Mouse (Mus musculus): ENCODE measurements around the gene Rfng. TPM values are rescaled to one million over a fixed set of nuclear protein-coding genes. Genes with fewer than 3 reads are reported as not detected.
"Not testable (repeated sequence)": the region's sequence is repeated elsewhere in the genome, so short reads cannot be mapped to it uniquely, and the experiment has no call there.

Rfng gene
- 10 to 100 TPM; 57.1 to 59.9 TPM for total RNA-seq (2021)
- long read RNA-seq, transcript Rfng-202 (6 exons, 2,467 nt): minor isoform, 10 of 84 reads
- long read RNA-seq, transcript Rfng-201 (8 exons, 2,118 nt): major isoform, 22 of 84 reads
- long read RNA-seq, partial matches to known transcripts: 8 of 84 reads
- long read RNA-seq, other reads (novel, unspliced or antisense): 44 of 84 reads

DNA sequence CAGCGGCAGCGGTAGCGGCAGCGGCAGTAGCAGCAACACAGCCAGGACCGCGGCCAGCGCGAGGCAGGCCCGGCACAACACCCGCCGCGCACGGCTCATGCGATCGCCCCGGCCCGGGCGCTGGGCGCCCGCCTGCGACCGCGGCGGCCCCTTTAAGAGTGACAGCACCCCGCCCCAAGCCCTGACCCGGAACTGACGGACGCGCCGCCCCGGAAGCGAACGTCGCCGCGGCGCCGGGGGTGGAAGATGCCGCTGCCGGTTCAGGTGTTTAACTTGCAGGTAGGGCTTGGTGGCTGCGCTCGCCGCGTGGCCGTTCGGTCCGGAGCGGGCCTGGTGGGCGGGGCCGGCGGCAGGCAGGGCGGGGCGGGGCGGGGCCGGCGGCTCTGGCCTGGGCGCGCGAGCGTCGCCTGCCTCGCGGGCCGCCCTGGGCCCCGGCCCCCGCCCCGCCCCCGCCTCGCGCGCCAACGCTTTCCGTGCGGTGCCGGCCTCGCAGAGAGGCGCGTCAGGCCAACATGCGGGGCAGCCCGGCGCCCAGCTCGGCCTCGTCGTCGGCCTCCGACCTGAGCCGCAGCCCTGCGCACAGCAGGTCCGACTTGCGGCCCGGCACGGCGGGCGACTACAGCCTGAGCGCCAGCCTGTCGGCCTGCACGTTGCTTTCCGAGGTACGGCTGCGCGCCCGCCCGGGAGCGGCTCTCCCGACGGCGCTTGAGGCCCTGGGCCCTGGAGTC, at the start of gene Rfng, which contains the start of gene Gps1:
Gene Rfng, minus strand, starts transcription at position 144 of the 728 bp plus-strand sequence.
Gene Gps1, plus strand, starts transcription at position 209 of the 728 bp plus-strand sequence.
- DNase-seq (ENCODE audit: low spot score in 2 of 2): peak; percentile 64 to 81

GRCm38 (mm10) chr11:120832962-120833361, 49.0 kb upstream of the Rfng start:
- DNase-seq (ENCODE audit: low spot score in 2 of 2): not testable (repeated sequence)

GRCm38 (mm10) chr11:120831659-120832440, 47.8 kb upstream of the Rfng start:
- DNase-seq (ENCODE audit: low spot score in 2 of 2): no peak

DNA sequence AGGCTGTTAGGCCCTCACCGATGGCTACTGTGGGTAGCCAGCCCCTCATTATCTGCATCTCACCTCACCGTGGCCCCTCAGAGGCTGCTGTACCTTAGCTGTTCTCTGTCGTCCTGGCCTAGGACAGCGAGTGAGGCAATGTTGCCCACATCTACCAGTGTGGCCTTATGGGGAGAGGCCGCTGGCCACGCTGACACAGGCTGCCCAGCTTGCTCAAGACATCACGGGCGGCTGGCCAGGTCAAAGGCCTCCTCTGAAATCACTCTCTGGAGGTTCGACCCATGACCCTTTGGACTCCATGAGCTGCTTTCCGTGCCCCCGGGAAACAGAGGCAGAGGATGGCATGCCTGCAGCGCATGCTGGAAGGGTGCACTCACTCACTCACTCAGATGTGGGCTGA, 46.7 kb upstream of the Rfng start:
- DNase-seq (ENCODE audit: low spot score in 2 of 2): no peak

DNA sequence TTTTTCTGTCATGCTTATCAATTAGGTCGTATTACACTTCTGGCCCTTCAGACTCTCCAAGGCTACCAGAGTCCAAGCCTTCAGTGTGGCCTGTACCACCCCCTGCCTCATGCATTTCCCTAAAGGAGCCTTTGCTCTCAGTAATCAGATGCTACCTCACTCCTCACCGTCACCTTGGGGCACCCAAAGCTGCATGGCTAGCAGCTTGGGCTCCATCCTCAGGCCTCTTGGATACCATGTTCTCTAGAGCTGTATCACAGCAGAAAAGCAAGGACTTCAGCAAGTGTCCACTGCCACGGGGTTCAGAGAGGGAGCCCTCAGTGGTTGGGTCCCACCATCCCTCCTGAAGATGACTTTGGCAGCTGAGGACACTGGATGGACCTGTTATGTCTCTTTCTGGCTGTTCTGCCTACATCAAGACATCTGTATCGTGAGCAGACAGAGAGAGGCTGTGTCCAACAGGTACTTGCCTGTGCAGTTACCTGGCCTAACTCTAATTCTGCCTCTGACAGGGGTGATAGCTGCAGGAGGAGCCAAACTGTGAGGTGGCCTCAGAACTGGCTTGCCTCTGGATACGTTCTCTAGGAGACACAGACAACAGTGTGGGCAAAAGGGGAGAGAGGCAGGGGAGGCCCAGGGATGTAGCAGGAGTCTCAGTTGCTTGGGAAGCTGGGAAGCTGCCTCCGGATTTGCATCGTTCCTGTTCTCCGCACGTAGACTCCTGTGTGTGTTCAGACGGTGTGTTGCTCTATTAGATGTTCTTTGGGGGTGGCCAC, 45.9 kb upstream of the Rfng start:
- no peak for DNase-seq (ENCODE audit: low spot score in 2 of 2)

GRCm38 (mm10) chr11:120828416-120828815, 44.4 kb upstream of the Rfng start:
- no peak for DNase-seq (ENCODE audit: low spot score in 2 of 2)

- no peak for DNase-seq (ENCODE audit: low spot score in 2 of 2)
Observed at GRCm38 (mm10) chr11:120826016-120826953, 42.3 kb upstream of the Rfng start.

GRCm38 (mm10) chr11:120825289-120825863, 41.4 kb upstream of the Rfng start:
- DNase-seq (ENCODE audit: low spot score in 2 of 2): no peak

DNA sequence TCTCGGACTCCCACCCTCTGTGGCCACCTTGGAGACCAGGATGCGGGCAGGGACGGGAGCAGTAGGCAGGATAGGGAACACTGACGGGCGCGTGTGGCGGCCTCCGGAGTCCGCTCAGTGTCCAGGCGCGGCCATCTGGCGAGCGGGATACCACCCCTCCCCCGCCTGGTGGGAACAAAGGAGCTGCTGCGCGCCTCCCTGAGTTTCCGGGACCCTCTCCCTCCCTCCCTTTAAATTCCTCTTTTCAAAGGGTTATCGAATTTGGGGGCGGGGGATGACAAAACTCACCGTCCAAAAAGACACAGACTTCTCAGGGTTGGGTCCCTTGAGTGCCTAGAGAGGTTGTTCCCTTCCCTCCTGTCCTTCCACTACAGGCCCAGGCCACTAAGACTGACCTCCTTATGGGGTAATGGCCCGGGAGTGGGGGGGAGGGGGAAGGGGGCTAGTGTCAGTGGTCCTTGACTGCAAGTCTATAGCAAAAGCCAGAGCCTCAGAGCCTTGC, 40.8 kb upstream of the Rfng start:
- DNase-seq (ENCODE audit: low spot score in 2 of 2): no peak

DNA sequence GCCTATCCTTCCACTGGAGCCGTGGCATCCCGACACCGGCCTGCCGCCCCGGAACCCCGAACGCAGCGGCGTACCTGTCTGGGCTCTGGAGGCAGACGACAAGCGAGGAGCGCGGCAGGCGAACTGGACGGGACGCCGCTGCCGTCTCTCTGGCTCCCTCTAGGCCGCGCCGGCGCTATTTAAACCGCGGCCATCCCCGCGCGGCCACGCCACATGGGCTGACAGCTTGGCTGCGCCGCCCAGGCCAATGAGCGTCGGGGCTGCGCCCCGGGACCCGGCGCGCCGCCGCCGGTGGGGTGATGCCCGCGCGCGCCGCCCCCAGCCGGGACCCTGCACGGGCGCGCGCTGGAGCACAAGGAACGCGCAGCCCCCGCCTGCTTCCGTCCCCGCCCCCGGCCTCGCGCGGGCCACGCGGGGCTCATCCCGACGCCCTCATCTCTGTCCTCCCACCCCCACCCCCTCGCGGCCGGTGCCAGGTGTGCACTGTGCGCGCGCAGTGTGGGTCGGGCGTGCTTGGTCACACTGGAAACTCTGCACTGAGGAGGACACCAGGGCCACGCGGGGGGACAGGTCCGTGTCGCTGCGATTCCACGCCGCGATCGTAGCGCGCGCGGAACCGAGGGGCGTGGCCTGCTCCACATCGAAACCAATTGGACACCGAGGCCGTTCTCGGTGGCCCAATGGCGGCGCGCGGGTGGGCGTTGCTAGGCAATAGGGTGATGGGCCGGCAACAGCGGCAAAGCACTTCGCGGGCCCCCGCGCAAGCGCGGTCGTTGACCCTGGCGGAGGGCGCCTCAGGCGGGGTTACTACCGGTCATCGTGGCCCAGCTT, 40.2 kb upstream of the Rfng start, which contains the start of gene Fasn:
Gene Fasn, minus strand, starts transcription at position 592 of the 831 bp plus-strand sequence.
- peak; percentile 96 to 98 for DNase-seq (ENCODE audit: low spot score in 2 of 2)

DNA sequence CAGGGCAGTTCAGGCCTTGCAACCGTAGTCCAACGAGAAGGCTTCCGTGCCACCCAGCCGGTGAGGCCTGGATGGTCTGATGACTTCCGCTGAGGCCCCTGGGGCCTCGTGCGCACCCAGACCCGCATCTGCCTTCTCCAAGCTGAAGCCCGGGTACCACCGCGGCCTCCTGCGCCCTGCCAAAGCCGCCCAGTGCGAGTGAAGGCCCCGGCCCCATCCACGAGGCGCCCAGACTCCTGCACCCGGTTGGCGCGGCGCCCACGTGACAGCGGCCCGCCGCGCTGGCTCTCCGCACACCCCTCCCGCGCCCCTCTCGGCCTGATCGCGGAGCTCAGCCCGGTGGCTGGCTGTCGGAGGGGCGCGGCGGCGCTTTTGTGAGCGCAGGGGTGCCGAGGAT, 39.5 kb upstream of the Rfng start:
- no peak for DNase-seq (ENCODE audit: low spot score in 2 of 2)

DNA sequence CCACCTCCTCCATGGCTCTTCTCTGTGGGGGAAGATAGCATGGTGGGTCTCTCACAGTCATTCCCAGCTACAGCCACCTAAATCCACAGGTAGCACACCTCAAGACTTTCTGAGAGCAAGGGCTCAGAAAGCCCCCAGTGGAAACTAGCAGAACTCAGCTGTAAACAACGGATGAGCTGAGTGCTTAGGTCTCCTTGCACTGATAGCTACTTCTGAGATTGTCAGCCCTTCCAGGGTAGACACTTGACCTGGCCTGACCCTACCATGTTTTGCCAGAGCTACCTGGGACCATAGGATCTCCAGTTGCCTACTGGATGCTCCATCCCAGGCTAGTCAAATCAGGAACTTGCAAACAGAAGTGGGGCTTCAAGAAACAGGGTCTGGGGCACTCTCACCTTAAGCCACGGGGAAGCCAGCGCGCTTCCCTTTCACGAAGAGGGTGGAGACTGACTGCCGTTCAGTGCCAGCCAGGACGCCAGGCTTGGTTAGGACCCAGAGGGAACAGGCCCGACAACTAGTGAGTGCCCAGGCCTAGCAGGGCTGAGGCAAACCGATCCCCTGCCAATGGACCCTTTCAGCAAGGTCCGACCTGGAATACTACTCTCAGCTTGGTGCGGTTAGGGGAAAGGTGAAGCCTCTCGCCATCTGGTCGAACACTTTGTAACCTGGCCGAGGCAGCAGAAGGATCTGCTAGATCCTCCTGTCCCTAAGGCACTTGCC, 39.0 kb upstream of the Rfng start:
- DNase-seq (ENCODE audit: low spot score in 2 of 2): peak in 1 of 2 experiments; percentile 42

DNA sequence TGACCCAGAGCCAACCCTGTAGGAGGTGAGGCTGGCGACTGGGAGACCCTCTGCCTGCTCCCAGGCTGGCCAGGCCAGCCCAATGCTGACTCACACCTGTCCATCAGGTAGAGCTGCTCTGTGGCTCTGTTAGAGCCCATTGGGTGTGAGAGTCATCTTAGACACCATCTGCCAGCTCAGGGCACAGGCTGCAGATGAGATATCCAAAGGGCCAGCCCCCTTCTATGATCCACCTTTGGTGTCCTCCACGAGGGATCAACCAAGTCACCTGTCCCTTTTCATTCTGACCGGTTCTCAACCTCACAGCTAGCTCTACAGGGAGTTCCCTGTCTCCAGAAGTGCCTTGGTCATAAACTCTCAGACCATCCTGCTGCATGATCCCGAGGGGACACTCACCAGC, 38.3 kb upstream of the Rfng start:
- no peak for DNase-seq (ENCODE audit: low spot score in 2 of 2)

DNA sequence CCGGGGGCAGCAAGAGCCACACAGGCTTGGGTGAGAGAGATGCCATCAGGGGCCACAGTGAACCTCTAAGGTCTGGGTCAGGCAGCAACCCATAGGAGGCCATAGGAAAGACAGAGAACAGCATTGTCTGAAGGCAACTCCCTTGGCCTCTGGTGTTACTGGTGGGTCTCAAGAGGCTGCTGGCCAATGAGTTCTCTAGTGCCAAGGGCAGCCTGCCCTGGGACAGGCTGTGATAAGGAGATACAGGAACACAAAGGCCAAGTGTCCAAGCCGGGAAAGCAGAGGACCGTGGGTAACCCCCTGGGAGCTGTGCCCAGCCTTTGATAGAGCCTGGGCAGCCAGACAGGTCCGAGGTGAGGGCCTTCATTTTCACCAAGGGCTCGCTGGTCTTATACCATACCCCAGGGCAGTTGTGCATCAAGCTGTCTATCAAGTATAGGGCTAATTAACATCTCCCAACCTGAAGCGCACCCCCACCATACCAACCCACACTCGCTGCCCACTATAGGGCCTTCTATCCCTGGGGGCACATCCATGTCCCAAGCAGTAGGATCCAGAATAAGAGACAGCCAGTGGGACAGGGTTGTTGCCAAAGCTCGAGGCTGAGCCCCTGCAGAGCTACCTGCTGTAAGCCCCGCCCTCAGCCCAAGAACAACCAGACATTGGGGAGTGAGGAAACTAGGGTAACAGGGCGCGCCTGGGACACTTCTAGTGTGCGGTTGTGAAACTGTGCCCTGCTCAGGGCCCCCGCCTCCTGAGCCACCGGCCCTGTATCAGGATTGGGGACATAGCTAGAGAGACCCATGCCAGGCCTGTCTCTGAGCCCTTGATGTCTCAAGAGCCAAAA, 37.3 kb upstream of the Rfng start:
- DNase-seq (ENCODE audit: low spot score in 2 of 2): no peak

DNA sequence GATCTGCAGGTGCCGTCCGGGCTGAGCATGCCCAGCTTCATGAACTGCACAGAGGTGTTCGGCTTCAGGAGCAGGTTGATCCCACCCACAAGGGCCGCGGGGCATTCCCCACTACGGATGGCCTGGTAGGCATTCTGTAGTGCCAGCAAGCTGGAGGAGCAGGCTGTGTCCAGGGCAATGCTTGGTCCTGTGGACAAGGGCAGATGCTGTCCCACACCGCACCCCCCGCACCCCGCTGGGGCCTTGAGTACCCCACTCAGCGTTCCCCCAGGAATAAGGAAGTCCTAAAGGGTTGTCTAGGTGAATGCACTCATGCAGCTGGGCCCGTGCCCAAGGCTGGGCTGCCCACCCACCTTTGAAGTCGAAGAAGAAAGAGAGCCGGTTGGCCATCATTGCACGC, 36.5 kb upstream of the Rfng start:
- no peak for DNase-seq (ENCODE audit: low spot score in 2 of 2)

DNA sequence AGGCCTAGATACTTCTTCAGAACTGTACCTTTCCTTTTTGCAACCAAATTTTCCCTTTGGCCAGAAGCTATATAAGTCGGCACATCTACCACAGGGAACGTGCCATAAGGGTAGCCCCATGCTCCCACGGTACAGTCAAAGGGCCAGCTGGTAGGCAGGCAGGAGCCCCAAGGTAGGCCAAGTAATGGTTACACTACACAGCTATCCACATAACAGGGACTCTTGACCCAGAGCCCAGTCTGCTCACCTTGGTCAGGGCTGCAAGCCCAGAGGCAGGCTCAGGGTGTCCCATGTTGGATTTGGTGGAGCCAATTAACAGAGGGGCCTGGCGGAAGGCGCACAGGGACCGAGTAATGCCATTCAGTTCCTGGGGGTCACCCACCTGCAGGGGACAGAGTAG, 35.5 kb upstream of the Rfng start:
- DNase-seq (ENCODE audit: low spot score in 2 of 2): no peak

- DNase-seq (ENCODE audit: low spot score in 2 of 2): no peak
Observed at GRCm38 (mm10) chr11:120818251-120818650, 34.2 kb upstream of the Rfng start.
